8 mouse cellular contexts compared by ENCODE assay signal in genomic region chr5:129942073-129942939, GRCm38 (mm10). TPM values are rescaled to one million over a fixed set of nuclear protein-coding genes. Genes with fewer than 3 reads are reported as not detected.
A peak's percentile ranks its signal among the peaks of the same experiment; 100 is the strongest.
DNase-seq lines count a peak whose midpoint lies in the region; ATAC-seq and TF ChIP-seq lines count a peak whose summit lies in the region.
"Not testable (repeated sequence)": the region's sequence is repeated elsewhere in the genome, so short reads cannot be mapped to it uniquely, and the experiment has no call there.

No protein-coding gene starts in this region.

- in situ Hi-C loops in Patski (cut with MboI; ENCODE audit: low pct_unique_long_range_greater_than_20kb) = not testable (repeated sequence)

- peak overlapping the region; percentile 94 for H3K4me3 ChIP-seq in hindbrain, embryonic 13.5 days
- peak overlapping the region; percentile 69 for H3K4me3 ChIP-seq in lung, postnatal 0 days (ENCODE audit: low read depth, low read length)

- not testable (repeated sequence) for H3K36me3 ChIP-seq in hindbrain, embryonic 13.5 days; lung, postnatal 0 days (ENCODE audit: insufficient read depth, low read length)

- CTCF ChIA-PET in Patski (lab: Charles Lee) = interaction anchor here (1.3 kb wide), 1 partner anchor 26 kb away, joined by 3 read pairs; no protein-coding TSS in a partner anchor

- ATAC-seq in Patski = peak; percentile 2
- peak; percentile 75 for ATAC-seq in hindbrain, embryonic 13.5 days (ENCODE audit: low FRiP score)
- ATAC-seq in lung, postnatal 0 days = peak; percentile 19

- H3K4me2 ChIP-seq in hindbrain, embryonic 13.5 days = peak overlapping the region; percentile 76
- peak overlapping the region; percentile 90 for H3K4me2 ChIP-seq in lung, postnatal 0 days (replicated peaks; ENCODE audit: low read depth, low read length)

- not testable (repeated sequence) for TF ChIP-seq EP300 in lung, postnatal 0 days (IDR thresholded peaks at IDR 0.05)

- peaks cover 13% of the 10 kb centered on the region for H3K4me1 ChIP-seq in hindbrain, embryonic 13.5 days (replicated peaks)
- not testable (repeated sequence) for H3K4me1 ChIP-seq in lung, postnatal 0 days (ENCODE audit: insufficient read depth, low read depth, low read length)

- under 1% methylated on average over 37 of the region's 82 CpGs for WGBS in hindbrain, embryonic 13.5 days
- WGBS in lung, postnatal 0 days = under 1% methylated on average over 37 of the region's 82 CpGs

- POLR2A ChIA-PET in Patski (lab: Charles Lee) = interaction anchor here (0.7 to 0.9 kb wide), 2 partner anchors 12 to 186 kb away, joined by 4 to 7 read pairs; no protein-coding TSS in a partner anchor

- not testable (repeated sequence) for TF ChIP-seq CTCF in Patski (IDR thresholded peaks at IDR 0.05)
- 0 out of 2 replicates have a peak, but pooled peaks have one; percentile 18 for TF ChIP-seq CTCF in lung, postnatal 0 days (IDR thresholded peaks at IDR 0.05)

- H3K27me3 ChIP-seq in Patski; hindbrain, embryonic 13.5 days; lung, postnatal 0 days (replicated peaks; ENCODE audit: insufficient read depth, low read length): not testable (repeated sequence)

- H3K9me3 ChIP-seq in hindbrain, embryonic 13.5 days; lung, postnatal 0 days (ENCODE audit: low read length): not testable (repeated sequence)

- peak overlapping the region; percentile 83 for H3K27ac ChIP-seq in hindbrain, embryonic 13.5 days
- peak overlapping the region; percentile 73 for H3K27ac ChIP-seq in lung, postnatal 0 days (ENCODE audit: low read length)

- H3K9ac ChIP-seq in hindbrain, embryonic 13.5 days = peak overlapping the region; percentile 90
- H3K9ac ChIP-seq in lung, postnatal 0 days (replicated peaks; ENCODE audit: low read depth) = peak overlapping the region; percentile 74

- not testable (repeated sequence) for DNase-seq in Patski (ENCODE audit: low read depth, low spot score)
- DNase-seq in cerebellum, postnatal 25 days = peak; percentile 51 to 66
- DNase-seq in frontal cortex, postnatal 25 days (ENCODE audit: low spot score in 2 of 2) = peak; percentile 11 to 14
- DNase-seq in layer of hippocampus, postnatal 10 days (ENCODE audit: low spot score in 2 of 2) = peak; percentile 29 to 57
- peak; percentile 51 for DNase-seq in lung, postnatal 0 days (ENCODE audit: low spot score)
- peak; percentile 21 for DNase-seq in ovary, postnatal 14 days (ENCODE audit: low spot score)
- peak; percentile 37 to 50 for DNase-seq in thymus, postnatal 10 days (ENCODE audit: low spot score in 2 of 2)

RNA-seq across cellular contexts. Expression of gene Vkorc1l1, which starts 0.5 kb away (rescaled TPM):
- polyA plus RNA-seq in Patski (2021) = 32.3 TPM
- polyA plus RNA-seq in hindbrain, embryonic 13.5 days (2015; fragmentation: Nextera tagmentation; extraction: Ambion mirVana) = 31.1 and 32.5 TPM in 2 replicates
- 10 to 100 TPM; 46.7 to 49.4 TPM for total RNA-seq in layer of hippocampus, postnatal 10 days (2021)
- polyA plus RNA-seq in lung, postnatal 0 days (2015; fragmentation: Nextera tagmentation; extraction: Ambion mirVana) = 14.9 and 15.2 TPM in 2 replicates

RNA-seq across cellular contexts. Expression of gene Nupr1l, which starts 34.0 kb away (rescaled TPM):
- polyA plus RNA-seq in Patski (2021) = 5.8 TPM
- 7.4 and 7.7 TPM in 2 replicates for polyA plus RNA-seq in hindbrain, embryonic 13.5 days (2015; fragmentation: Nextera tagmentation; extraction: Ambion mirVana)
- total RNA-seq in layer of hippocampus, postnatal 10 days (2021) = 1 to 10 TPM; 2.2 to 2.7 TPM
- polyA plus RNA-seq in lung, postnatal 0 days (2015; fragmentation: Nextera tagmentation; extraction: Ambion mirVana) = 5.5 and 6.2 TPM in 2 replicates

RNA-seq across cellular contexts. Expression of gene Phkg1, which starts 44.0 kb away (rescaled TPM):
- polyA plus RNA-seq in Patski (2021) = 4.4 TPM
- polyA plus RNA-seq in hindbrain, embryonic 13.5 days (2015; fragmentation: Nextera tagmentation; extraction: Ambion mirVana) = 0.30 and 0.40 TPM in 2 replicates
- total RNA-seq in layer of hippocampus, postnatal 10 days (2021) = 10 to 100 TPM; 12.6 to 15.9 TPM
- polyA plus RNA-seq in lung, postnatal 0 days (2015; fragmentation: Nextera tagmentation; extraction: Ambion mirVana) = 0.08 and 0.10 TPM in 2 replicates

RNA-seq across cellular contexts. Expression of gene Zbed5, which starts 46.8 kb away (rescaled TPM):
- polyA plus RNA-seq in Patski (2021) = 4.0 TPM
- polyA plus RNA-seq in hindbrain, embryonic 13.5 days (2015; fragmentation: Nextera tagmentation; extraction: Ambion mirVana) = 14.6 and 15.1 TPM in 2 replicates
- total RNA-seq in layer of hippocampus, postnatal 10 days (2021) = 1 to 10 TPM; 4.7 to 5.6 TPM
- 2.3 and 2.7 TPM in 2 replicates for polyA plus RNA-seq in lung, postnatal 0 days (2015; fragmentation: Nextera tagmentation; extraction: Ambion mirVana)

RNA-seq across cellular contexts. Expression of gene Chchd2, which starts 55.0 kb away (rescaled TPM):
- polyA plus RNA-seq in Patski (2021) = 686 TPM
- 858 and 885 TPM in 2 replicates for polyA plus RNA-seq in hindbrain, embryonic 13.5 days (2015; fragmentation: Nextera tagmentation; extraction: Ambion mirVana)
- 100 to 1,000 TPM; 411 to 434 TPM for total RNA-seq in layer of hippocampus, postnatal 10 days (2021)
- polyA plus RNA-seq in lung, postnatal 0 days (2015; fragmentation: Nextera tagmentation; extraction: Ambion mirVana) = 623 and 686 TPM in 2 replicates

Comparison
In these comparisons a context has a peak if more than half of its experiments do, and no peak if none do; other contexts are left out.
1. ATAC-seq: peak in every context shown above with its lines; median percentile 75 in hindbrain, embryonic 13.5 days; 19 in lung, postnatal 0 days; 2 in Patski.